Mouse (Mus musculus): ENCODE measurements around the gene Kcng1. TPM values are rescaled to one million over a fixed set of nuclear protein-coding genes. Genes with fewer than 3 reads are reported as not detected.

Kcng1 gene
- polyA plus RNA-seq, 1 experiment from 2014 or later: 0.99 TPM

DNA sequence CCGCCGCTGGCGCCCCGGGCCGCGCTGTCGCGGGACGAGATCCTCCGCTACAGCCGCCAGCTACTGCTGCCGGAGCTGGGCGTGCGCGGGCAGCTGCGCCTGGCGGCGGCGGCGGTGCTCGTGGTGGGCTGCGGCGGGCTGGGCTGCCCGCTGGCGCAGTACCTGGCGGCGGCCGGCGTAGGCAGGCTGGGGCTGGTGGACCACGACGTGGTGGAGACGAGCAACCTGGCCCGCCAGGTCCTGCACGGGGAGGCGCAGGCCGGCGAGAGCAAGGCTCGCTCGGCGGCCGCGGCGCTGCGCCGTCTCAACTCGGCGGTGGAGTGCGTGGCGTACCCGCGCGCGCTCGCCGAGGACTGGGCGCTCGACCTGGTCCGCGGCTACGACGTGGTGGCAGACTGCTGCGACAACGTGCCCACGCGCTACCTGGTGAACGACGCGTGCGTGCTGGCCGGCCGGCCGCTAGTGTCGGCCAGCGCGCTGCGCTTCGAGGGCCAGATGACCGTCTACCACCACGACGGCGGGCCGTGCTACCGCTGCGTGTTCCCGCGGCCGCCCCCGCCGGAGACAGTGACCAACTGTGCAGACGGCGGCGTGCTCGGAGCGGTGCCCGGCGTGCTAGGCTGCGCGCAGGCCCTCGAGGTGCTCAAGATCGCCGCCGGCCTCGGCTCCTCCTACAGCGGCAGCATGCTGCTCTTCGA, 50.6 kb downstream of the Kcng1 start:
- Histone ChIP-seq H3K36me3 (peaks cover 32% of the 10 kb centered on the region), H3K9me3 (no peaks in the 10 kb centered on the region), H3K27me3 (no peaks in the 10 kb centered on the region), H3K4me1 (replicated peaks) (peaks cover 46% of the 10 kb centered on the region), H3K4me3 (peak overlapping the region; percentile 100), H3K9ac (peak overlapping the region; percentile 96), H3K4me2 (peak overlapping the region; percentile 99), H3K27ac (peak overlapping the region; percentile 95)
- ATAC-seq (ENCODE audit: low FRiP score): peak; percentile 73
- WGBS: 5% methylated on average over 71 of the region's 105 CpGs

DNA sequence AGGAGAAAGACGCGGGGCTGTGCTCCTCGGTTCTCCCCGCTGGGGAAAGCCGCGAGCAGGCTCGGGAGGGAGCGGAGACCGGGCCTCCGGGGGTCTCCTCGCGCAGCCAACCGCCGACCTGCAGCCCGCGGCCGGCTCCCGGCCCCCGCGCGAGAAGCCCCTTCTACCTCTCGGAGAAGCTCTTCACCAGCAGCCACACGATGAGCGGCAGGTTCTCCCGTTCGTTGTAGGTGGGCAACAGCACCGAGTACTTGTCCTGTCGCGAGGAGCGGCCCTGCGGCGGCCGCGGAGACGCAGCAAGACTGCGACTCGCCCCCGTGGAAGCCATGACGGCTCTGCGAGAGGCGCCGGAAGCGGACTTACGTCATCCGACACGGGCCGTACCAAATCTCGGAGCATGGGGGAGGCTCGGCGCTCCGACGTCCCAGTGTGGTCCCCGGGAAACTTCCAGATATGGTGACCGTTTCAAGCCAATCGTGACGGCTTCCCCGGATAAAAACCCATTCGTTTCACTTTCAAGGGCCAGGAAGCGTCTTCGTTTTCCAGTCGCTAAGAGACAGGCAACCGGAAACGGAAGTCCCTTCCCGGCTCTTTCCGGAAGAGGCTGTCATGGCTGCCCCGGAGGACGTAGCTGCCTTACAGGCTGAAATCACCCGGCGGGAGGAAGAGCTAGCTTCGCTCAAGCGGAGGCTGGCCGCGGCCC, 51.4 kb downstream of the Kcng1 start, which contains the start of the genes Gm20716, Dpm1 and Mocs3:
Gm20716 (minus strand) TSS at position 339 of the 703 bp plus-strand sequence.
Dpm1 (minus strand) TSS at position 566 of the 703 bp plus-strand sequence.
Mocs3 (plus strand) TSS at position 597 of the 703 bp plus-strand sequence.
- Histone ChIP-seq H3K4me3 (peak within 1 kb of the TSS; percentile 100), H3K9me3 (no peaks in the 10 kb centered on the region), H3K36me3 (peaks cover 34% of the 10 kb centered on the region), H3K27me3 (no peaks in the 10 kb centered on the region), H3K4me1 (replicated peaks) (peaks cover 46% of the 10 kb centered on the region), H3K27ac (peak within 1 kb of the TSS; percentile 95), H3K4me2 (peak within 1 kb of the TSS; percentile 99), H3K9ac (peak within 1 kb of the TSS; percentile 96)
- WGBS: under 1% methylated on average over 73 of the region's 73 CpGs
- peak; percentile 92 for ATAC-seq (ENCODE audit: low FRiP score)

DNA sequence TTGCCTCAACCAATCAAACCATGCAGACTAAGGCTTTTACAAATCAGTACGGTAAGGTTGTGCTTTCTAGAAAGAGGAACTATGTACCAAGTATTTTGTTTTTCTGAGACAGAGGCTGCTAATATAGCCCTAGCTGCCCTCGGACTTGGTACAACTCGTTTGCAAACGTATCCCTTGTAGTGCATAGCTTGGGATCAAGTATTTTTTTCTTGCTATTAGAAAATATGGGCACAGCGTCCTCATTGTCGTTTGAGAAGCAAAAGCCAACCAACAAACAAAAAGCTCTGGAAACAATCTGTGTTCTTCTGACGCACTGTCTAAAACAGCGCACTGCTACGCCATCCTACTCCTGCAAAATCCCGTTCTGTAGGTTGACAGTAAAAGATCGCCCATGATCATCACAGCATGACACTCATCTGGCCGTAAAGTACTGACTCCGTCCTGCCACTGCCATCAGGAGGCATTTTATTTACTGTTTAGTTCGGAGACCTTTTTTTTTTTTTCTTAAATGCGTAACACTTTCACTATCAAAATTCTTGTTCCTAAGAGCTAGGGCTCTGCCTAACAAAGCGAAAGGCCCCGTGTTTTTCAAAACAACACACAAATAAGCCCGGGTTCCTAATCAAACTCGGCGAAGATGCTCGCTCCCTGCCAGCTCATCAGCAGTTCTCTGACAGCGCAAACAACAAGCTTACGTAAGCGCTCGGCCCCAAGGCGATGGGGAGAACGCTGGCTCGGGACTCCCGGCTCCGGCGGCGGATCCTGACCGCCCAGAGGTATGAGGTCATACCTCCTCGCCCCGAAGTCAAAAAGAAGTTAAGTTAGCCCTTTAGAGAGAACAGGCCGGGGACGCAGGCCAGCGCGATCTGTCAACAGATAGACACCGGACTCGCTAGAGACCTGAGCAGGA, 52.2 kb downstream of the Kcng1 start:
- Histone ChIP-seq H3K4me1 (replicated peaks) (peaks cover 46% of the 10 kb centered on the region), H3K36me3 (peaks cover 36% of the 10 kb centered on the region), H3K4me2 (peak overlapping the region; percentile 99), H3K4me3 (peak overlapping the region; percentile 100), H3K9ac (peak overlapping the region; percentile 96), H3K27me3 (no peaks in the 10 kb centered on the region), H3K9me3 (no peaks in the 10 kb centered on the region), H3K27ac (peak overlapping the region; percentile 95)
- 21% methylated on average over 41 of the region's 41 CpGs for WGBS
- no peak for ATAC-seq (ENCODE audit: low FRiP score)

DNA sequence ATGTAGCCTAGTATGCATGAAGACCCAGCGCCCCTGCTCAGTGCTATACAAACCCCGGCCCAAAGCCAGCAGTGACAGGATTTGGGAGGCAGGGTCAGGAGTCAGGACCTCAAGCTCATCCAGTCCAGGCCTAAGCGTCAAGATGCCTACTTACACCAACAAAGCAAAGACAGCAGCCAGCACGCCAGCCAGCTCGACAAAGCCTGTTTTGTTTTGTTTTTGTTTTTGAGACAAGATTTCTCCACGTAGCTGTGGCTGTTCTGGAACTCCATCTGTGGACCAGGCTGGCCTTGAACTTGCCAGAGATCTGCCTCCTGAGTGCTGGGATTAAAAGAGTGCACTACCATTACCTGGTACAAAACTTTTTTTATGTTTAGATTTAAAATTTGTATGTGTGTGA, 58.2 kb downstream of the Kcng1 start:
- Histone ChIP-seq H3K9ac (no peak overlapping the region), H3K36me3 (peaks cover 75% of the 10 kb centered on the region), H3K4me2 (no peak overlapping the region), H3K4me1 (replicated peaks) (peaks cover 5% of the 10 kb centered on the region), H3K27ac (no peak overlapping the region), H3K9me3 (no peaks in the 10 kb centered on the region), H3K4me3 (no peak overlapping the region), H3K27me3 (no peaks in the 10 kb centered on the region)
- ATAC-seq (ENCODE audit: low FRiP score): no peak
- WGBS: 85% methylated on average over 6 of the region's 6 CpGs

DNA sequence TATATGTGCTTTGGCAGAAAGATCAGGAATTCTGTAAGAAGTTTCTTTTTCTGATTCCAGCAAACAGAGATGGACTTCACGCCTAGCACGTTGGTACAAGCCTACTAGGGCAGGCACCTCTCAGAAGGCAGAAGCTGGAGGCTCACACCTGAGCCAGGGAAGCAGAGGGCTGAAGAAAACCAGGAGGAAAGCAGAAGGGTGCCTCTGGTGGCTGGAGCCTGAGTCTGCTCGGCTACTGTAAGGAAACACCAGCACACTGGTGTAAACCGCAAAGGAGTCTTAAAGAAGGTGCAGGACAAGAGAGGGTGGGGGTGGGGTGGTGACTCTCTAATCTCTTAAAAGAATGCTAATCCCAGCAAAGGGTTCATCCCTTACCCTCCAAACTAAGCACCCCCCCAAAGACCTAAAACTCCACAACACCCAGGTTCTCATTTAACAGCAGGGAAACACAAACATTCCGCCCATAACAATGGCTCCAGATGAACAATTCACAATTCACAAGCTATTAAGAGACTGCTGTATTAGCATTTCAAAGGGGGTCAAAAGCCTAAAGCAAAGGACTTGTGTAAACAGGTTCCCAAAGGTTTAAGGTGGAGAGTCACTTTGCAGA, 67.6 kb downstream of the Kcng1 start:
- 55% methylated on average over 5 of the region's 5 CpGs for WGBS
- H3K9me3 ChIP-seq: no peaks in the 10 kb centered on the region
- H3K4me2 ChIP-seq: no peak overlapping the region
- H3K4me3 ChIP-seq: no peak overlapping the region
- peaks cover 86% of the 10 kb centered on the region for H3K36me3 ChIP-seq
- no peak overlapping the region for H3K9ac ChIP-seq
- H3K4me1 ChIP-seq (replicated peaks): no peaks in the 10 kb centered on the region
- H3K27me3 ChIP-seq: no peaks in the 10 kb centered on the region
- H3K27ac ChIP-seq: no peak overlapping the region
- no peak for ATAC-seq (ENCODE audit: low FRiP score)

Other genes starting within 250 kb of the Kcng1 start
- gene Pard6b, start 200.7 kb downstream of the Kcng1 start, polyA plus RNA-seq (2015; fragmentation: Nextera tagmentation; extraction: Ambion mirVana): 7.5 and 7.9 TPM in 2 replicates
- 3.1 and 3.5 TPM in 2 replicates for gene Adnp, start 74.6 kb downstream of the Kcng1 start, polyA plus RNA-seq (2015; fragmentation: Nextera tagmentation; extraction: Ambion mirVana)
- 23.1 and 25.4 TPM in 2 replicates for gene Gm20716, start 51.4 kb downstream of the Kcng1 start, polyA plus RNA-seq (2015; fragmentation: Nextera tagmentation; extraction: Ambion mirVana)
- gene Dpm1, start 51.1 kb downstream of the Kcng1 start, polyA plus RNA-seq (2015; fragmentation: Nextera tagmentation; extraction: Ambion mirVana): 70.4 and 71.3 TPM in 2 replicates
- 7.0 and 7.7 TPM in 2 replicates for gene Mocs3, start 51.1 kb downstream of the Kcng1 start, polyA plus RNA-seq (2015; fragmentation: Nextera tagmentation; extraction: Ambion mirVana)

All from hindbrain, embryonic 13.5 days (tissue).